Mouse (Mus musculus) kidney, embryonic 15.5 days (tissue): Measurements from ENCODE around the gene Ntf5. TPM values are rescaled to one million over a fixed set of nuclear protein-coding genes. Genes with fewer than 3 reads are reported as not detected.
"Not testable (repeated sequence)": the region's sequence is repeated elsewhere in the genome, so short reads cannot be mapped to it uniquely, and the experiment has no call there.

ENCODE experiments used
- ATAC-seq: fragments of 200-750 bp; cut with Nextera tagmentation; replicated peaks from 2 replicates; pipeline ENCODE4 v1.8.0; 2017; ENCODE audit warnings: moderate TSS enrichment; ENCODE audit not compliant: low FRiP score
- H3K27ac ChIP-seq: fragments of 300-500 bp; sonication (generic); 2 replicates; pipeline ENCODE4 v1.5.1; 2015; ENCODE audit warnings: mild to moderate bottlenecking, inconsistent platforms
- H3K27me3 ChIP-seq: fragments of 300-500 bp; sonication (generic); 2 replicates; pipeline ENCODE4 v1.6.1; 2015; ENCODE audit warnings: inconsistent platforms
- H3K36me3 ChIP-seq: fragments of 300-500 bp; sonication (generic); 2 replicates; pipeline ENCODE4 v1.6.1; 2015; ENCODE audit warnings: inconsistent platforms
- H3K4me1 ChIP-seq: fragments of 300-500 bp; sonication (generic); 2 replicates; pipeline ENCODE4 v1.6.1; 2015; ENCODE audit warnings: inconsistent platforms
- H3K4me2 ChIP-seq: fragments of 300-500 bp; sonication (generic); 2 replicates; pipeline ENCODE4 v1.6.1; 2015; ENCODE audit warnings: moderate library complexity, mild to moderate bottlenecking, inconsistent platforms
- H3K4me3 ChIP-seq: fragments of 300-500 bp; sonication (generic); replicated peaks from 2 replicates; pipeline ENCODE4 v1.5.1; 2015; ENCODE audit warnings: mild to moderate bottlenecking, inconsistent platforms
- H3K9ac ChIP-seq: fragments of 300-500 bp; sonication (generic); 2 replicates; pipeline ENCODE4 v1.6.1; 2015; ENCODE audit warnings: mild to moderate bottlenecking, inconsistent platforms
- H3K9me3 ChIP-seq: fragments of 300-500 bp; sonication (generic); replicated peaks from 2 replicates; pipeline ENCODE4 v1.6.1; 2016; ENCODE audit warnings: inconsistent platforms
- WGBS: fragments of 180-500 bp; shearing (Covaris S2); methylation state at CpG from one replicate; pipeline ENCODE4 v1.1.7; 2015; ENCODE audit warnings: mixed read lengths; 5-methylcytosine and 5-hydroxymethylcytosine counted together
- polyA plus RNA-seq: library from polyadenylated mRNA; unstranded; fragments of >200 nt; fragmentation: Nextera tagmentation; extraction: Ambion mirVana; gene quantifications from 2 replicates; pipeline ENCODE4 v1.2.1, GENCODE M21; 2015

The Ntf5 gene
- polyA plus RNA-seq, 1 experiment from 2014 or later: 1.4 TPM

DNA sequence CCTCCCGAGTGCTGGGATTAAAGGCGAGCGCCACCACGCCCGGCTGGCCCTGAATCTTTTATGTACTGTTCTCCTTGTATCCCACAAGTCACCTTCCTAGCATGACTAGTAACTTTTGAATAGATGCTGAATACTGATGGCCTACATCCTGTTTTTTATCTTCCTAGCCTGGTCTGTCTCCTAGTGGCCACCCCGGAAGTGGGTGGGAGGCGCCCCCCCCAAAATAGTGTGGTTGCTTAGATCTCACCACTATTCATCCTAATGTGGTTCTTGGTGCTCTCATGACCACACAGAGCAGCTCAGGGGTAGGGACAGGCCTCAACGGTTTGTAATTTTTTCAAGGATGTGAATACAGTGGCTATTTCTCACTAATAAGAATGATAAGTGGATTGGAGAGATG lies 38.9 kb upstream of the Ntf5 start:
- Histone ChIP-seq H3K4me2 (no peak overlapping the region), H3K36me3 (peaks cover 72% of the 10 kb centered on the region), H3K27me3 (peaks cover 6% of the 10 kb centered on the region), H3K27ac (no peak overlapping the region), H3K9ac (no peak overlapping the region), H3K9me3 (no peaks in the 10 kb centered on the region), H3K4me3 (no peak overlapping the region), H3K4me1 (peaks cover 16% of the 10 kb centered on the region)
- no peak for ATAC-seq
- WGBS: 90% methylated on average over 8 of the region's 8 CpGs

DNA sequence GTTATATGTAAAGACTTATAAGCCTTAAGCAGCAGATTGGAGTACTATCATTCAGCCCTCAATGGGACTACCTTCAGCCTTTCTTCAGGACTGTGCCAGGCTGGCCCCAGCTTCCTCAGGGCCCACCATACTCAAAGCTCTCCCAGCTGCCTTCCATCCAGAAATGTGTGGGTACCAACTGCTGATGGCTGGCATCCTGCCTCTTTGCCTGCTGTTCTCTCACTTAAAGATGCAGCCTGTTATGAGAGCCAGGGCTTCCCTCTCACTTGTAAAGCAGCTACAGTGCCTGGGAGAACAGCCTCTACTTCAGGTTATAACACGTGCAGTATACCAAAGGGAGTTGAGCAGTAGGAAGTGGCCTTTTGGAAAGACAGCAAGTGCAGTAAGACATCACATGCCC lies 37.4 kb upstream of the Ntf5 start:
- Histone ChIP-seq H3K27me3 (no peaks in the 10 kb centered on the region), H3K36me3 (peaks cover 87% of the 10 kb centered on the region), H3K9me3 (no peaks in the 10 kb centered on the region), H3K4me1 (peaks cover 7% of the 10 kb centered on the region; the same call in 1 of the 2 replicates), H3K4me3 (no peak overlapping the region), H3K27ac (no peak overlapping the region), H3K4me2 (no peak overlapping the region), H3K9ac (no peak overlapping the region)
- 88% methylated on average over 1 of the region's 1 CpGs for WGBS
- ATAC-seq: no peak

DNA sequence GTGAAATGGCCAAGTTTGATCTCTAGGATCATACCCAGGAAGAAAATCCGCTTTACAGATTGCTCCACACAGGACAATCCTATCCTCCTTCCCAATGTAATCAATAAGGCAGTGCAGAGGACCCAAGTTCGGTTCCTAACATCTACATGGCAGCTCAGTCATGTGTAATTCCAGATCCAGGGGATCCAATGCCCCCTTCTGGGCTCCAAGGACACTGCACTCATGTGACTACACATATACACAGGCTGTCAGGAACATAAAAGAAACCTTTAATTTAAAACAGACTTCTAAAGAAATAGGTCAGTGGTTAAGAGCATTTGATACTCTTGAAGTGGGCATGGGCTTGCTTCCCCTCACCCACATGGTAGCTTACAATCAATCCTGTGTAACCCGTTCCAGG lies 27.4 kb upstream of the Ntf5 start:
- WGBS: 87% methylated on average over 3 of the region's 3 CpGs
- Histone ChIP-seq H3K27me3 (no peaks in the 10 kb centered on the region), H3K27ac (no peak overlapping the region), H3K36me3 (peaks cover 100% of the 10 kb centered on the region), H3K4me2 (no peak overlapping the region), H3K4me1 (peaks cover 4% of the 10 kb centered on the region; the same call in 1 of the 2 replicates), H3K9me3 (no peaks in the 10 kb centered on the region), H3K9ac (no peak overlapping the region), H3K4me3 (no peak overlapping the region)
- ATAC-seq: no peak

DNA sequence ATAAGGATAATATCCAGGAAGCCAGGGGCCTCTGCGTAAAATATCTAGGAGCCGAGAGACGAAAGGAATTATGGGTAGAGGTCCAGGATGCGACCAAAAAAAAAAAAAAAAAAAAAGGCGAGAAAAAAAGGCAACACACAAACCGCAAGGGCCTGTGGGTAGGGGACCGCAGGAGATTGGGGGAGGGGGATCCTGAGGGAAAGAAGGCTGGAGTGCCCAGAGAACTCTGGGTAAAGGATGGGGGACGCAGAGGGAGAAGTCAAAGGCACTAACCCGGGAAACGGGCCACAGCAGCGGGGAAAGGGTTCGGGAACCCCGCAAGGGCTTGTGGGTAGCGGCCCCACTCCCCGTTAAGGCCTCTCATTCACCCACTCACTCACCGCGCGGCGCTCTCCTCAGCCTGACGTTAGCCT lies 18.4 kb upstream of the Ntf5 start:
- under 1% methylated on average over 19 of the region's 20 CpGs for whole genome bisulfite sequencing
- peak; percentile 84 for ATAC-seq
- Histone ChIP-seq H3K36me3 (peaks cover 43% of the 10 kb centered on the region), H3K4me3 (peak overlapping the region; percentile 84), H3K4me1 (peaks cover 23% of the 10 kb centered on the region), H3K4me2 (peak overlapping the region; percentile 90), H3K27ac (peak overlapping the region; percentile 99), H3K9ac (peak overlapping the region; percentile 87), H3K27me3 (no peaks in the 10 kb centered on the region), H3K9me3 (no peaks in the 10 kb centered on the region)

DNA sequence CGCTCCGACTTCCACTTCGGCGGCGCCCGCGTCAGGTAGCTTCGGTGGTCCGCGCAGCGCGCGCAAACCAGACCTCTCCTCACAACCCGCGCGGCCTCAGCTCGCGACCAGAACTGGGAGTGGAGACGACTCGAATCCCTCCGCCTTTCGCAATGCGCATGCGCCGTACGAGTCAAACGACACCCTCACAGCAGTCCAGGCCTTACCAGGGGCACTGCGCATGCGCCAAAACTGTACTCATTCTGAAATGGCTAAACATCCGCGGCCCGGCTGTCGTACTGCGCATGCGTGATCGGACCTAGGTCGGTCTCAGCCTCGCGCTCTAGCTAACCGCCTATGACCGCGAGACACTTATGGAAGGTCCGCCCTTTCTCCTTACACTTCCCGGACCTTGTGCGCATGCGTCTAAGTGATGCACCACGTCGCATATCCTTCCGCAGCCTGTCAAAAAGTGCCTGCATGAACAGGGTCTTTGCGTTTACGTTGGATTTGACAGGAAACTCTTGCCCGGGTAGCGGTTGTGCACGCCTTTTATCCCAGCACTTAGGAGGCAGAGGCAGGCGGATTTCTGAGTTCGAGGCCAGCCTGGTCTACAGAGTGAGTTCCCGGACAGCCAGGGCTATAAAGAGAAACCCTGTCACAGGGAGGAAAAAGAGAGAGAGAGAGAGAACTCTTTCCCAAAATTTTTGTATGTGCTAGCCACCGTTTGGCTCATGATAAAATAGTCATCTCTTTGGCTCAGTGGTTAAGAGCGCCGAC lies 17.7 kb upstream of the Ntf5 start, which contains the start of gene Snrnp70:
TSS of gene Snrnp70 (minus strand) at position 165 of the 759 bp plus-strand sequence.
- WGBS: under 1% methylated on average over 60 of the region's 60 CpGs
- Histone ChIP-seq H3K9ac (peak within 1 kb of the TSS; percentile 87), H3K27ac (peak within 1 kb of the TSS; percentile 99), H3K4me3 (peak within 1 kb of the TSS; percentile 84), H3K9me3 (no peaks in the 10 kb centered on the region), H3K4me1 (peaks cover 23% of the 10 kb centered on the region), H3K36me3 (peaks cover 37% of the 10 kb centered on the region), H3K27me3 (no peaks in the 10 kb centered on the region), H3K4me2 (peak within 1 kb of the TSS; percentile 90)
- ATAC-seq: peak; percentile 98

DNA sequence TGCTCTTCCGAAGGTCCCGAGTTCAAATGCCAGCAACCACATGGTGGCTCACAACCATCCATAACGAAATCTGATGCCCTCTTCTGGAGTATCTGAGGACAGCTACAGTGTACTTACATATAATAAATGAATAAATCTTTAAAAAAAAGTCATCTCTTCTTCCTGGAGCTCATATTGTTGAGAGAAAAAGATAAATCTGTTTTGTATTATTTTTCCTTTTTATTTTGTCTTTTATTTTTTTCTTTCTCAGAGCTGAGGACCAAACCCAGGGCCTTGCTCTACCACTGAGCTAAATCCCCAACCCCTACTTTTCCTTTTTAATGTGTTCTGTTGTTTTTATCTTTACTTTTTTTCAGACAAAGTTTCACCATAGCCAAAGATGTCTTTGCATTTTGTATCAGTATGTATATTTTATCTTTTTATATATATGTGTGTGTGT lies 17.1 kb upstream of the Ntf5 start:
- H3K9ac ChIP-seq: peak overlapping the region; percentile 50; the same call in 1 of the 2 replicates
- 4% methylated on average over 3 of the region's 3 CpGs for WGBS
- not testable (repeated sequence) for H3K9me3 ChIP-seq, H3K27me3 ChIP-seq
- H3K27ac ChIP-seq: peak overlapping the region; percentile 99
- H3K4me3 ChIP-seq: peak overlapping the region; percentile 84
- H3K4me1 ChIP-seq: peaks cover 23% of the 10 kb centered on the region
- ATAC-seq: 0 out of 2 replicates have a peak, but pooled peaks have one; percentile 20
- H3K4me2 ChIP-seq: peak overlapping the region; percentile 73
- peaks cover 31% of the 10 kb centered on the region for H3K36me3 ChIP-seq

DNA sequence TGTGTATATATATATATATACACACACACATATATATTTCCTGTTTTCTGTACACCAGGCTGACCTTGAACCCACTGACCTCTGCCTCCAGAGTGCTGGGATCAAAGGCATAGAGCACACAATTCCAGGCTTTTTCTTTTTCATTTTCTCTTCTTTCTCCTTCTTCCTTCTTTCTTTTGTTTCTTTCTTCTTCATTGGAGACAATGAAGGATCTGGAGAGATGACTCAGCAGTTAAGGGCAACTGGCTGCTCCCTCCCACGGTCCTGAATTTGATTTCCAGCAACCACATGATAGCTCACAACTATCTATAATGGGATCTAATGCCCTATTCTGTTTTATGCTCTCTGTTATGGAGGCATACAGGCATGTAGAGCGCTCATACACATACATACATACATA lies 16.7 kb upstream of the Ntf5 start:
- H3K4me3 ChIP-seq: no peak overlapping the region
- WGBS: 77% methylated on average over 2 of the region's 2 CpGs
- no peak overlapping the region for H3K27ac ChIP-seq
- H3K36me3 ChIP-seq: peaks cover 27% of the 10 kb centered on the region
- ATAC-seq: no peak
- H3K9me3 ChIP-seq: no peaks in the 10 kb centered on the region
- H3K9ac ChIP-seq: no peak overlapping the region
- peaks cover 23% of the 10 kb centered on the region for H3K4me1 ChIP-seq
- no peaks in the 10 kb centered on the region for H3K27me3 ChIP-seq
- H3K4me2 ChIP-seq: no peak overlapping the region

DNA sequence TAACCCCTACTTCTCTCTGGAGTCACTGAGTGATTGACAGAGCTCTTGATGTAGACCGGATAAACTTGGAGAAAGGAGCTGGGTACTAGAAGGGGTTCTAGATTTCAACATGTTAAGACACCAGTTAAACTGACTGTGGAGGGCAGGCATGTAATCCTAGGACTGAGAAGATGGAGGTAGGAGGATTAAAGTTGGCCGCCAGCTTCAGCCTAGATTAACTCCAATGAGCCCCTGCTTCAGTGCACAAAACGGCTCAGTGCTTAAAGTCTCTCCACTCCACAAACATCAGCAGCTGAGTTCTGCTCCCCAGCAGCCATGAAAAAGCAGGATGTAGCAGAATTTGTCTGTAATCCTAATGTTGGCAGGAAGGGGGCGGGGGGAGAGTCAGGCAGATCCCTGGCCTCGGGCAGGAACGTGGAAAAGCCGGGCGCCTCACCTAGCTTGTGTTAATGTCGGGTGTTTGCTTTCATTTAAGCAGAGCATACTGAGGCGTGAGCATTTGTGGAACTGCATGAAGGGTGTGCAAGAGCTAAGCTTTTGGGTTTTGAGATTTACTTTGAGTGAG lies 11.9 kb upstream of the Ntf5 start:
- Histone ChIP-seq H3K9ac (no peak overlapping the region), H3K4me2 (no peak overlapping the region), H3K4me3 (no peak overlapping the region), H3K9me3 (no peaks in the 10 kb centered on the region), H3K36me3 (no peaks in the 10 kb centered on the region), H3K27ac (no peak overlapping the region), H3K4me1 (peaks cover 16% of the 10 kb centered on the region), H3K27me3 (peaks cover 18% of the 10 kb centered on the region)
- ATAC-seq: no peak
- 72% methylated on average over 10 of the region's 10 CpGs for WGBS

DNA sequence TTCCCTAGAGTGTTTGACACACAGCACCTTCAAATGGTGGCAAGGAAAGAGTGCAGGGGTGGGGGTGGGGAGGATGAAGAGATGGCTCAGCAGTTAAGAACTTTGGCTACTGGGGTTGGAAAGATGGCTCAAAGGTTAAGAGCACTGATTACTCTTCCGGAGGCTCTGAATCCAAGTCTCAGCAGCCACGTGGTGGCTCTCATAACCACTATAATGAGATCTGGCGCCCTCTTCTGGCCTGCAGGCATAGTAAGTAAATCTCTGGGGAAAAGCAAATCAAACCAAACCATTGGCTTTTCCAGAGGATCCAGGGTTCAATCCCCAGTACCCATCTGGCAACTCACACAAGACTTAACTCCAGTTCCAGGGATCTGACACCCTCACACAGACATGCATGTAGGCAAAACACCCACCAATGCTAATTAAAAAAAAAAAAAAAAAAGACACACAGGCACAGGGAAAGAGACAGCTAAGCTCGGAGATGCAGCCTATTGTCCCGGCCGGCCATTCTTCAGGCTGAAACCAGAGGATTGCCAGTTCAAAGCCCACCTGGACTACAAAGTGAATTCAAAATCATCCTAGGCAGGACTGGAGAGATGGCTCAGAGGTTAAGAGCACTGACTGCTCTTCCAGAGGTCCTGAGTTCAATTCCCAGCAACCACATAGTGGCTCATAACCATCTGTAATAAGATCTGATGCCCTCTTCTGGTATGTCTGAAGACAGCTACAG lies 9.8 kb upstream of the Ntf5 start:
- H3K9ac ChIP-seq: no peak overlapping the region
- no peaks in the 10 kb centered on the region for H3K36me3 ChIP-seq
- peaks cover 19% of the 10 kb centered on the region for H3K4me1 ChIP-seq
- no peaks in the 10 kb centered on the region for H3K9me3 ChIP-seq
- H3K27me3 ChIP-seq: peaks cover 39% of the 10 kb centered on the region
- WGBS: 46% methylated on average over 6 of the region's 6 CpGs
- no peak overlapping the region for H3K27ac ChIP-seq
- no peak overlapping the region for H3K4me2 ChIP-seq
- no peak overlapping the region for H3K4me3 ChIP-seq
- no peak for ATAC-seq

DNA sequence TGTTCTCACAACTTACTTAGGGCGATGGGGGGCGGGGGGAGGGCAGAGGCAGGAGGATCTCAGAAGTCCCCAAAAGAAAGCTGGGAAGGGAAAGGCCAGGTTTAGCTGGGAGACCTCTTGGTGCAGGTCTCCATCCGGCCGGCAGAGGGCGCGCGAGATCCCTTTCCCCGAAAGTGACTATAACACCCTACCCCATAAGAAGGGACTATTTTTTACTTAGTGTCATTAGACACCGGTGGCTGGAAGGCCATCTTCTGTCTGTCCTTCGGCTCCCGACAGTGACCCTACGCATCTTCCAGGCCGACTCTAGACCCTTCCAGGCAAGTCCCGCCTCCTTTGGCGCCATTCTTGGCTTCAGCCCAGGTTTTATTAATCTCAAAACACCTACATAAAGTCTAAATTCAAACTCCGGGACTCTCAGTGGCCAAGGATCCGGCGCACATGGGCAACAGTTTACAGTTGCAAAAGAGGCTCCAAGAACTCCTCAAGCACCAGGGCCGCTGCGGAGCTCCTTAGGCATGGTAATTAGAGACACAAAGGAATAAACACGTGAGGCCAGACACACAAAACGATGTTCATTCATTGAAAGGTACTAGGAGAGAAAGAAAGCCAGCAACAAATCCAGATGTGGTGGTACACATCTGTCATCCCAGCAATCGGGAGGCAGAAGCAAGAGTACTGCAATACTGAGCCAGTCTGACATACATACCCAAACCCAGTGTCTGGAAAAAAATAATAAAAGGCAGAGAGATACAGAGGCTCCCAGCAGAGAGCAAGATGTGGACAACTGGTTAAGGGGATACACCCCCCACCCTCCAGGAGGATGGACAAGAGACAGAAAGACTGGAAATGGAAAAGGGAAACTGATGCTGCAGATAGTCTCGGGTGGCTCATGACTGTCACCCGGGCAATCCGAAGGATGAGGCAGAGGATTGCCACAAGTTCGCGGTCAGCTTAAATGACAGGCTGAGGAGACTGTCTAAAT lies 8.1 kb upstream of the Ntf5 start, which contains the start of gene Kcna7:
TSS of gene Kcna7 (plus strand) at position 563 of the 985 bp plus-strand sequence.
- H3K4me3 ChIP-seq: peak within 1 kb of the TSS; percentile 45
- H3K27ac ChIP-seq: no peak within 1 kb of the TSS
- 11% methylated on average over 28 of the region's 28 CpGs for WGBS
- ATAC-seq: 0 out of 2 replicates have a peak, but pooled peaks have one; percentile 34
- no peak within 1 kb of the TSS for H3K9ac ChIP-seq
- peak within 1 kb of the TSS; percentile 82 for H3K4me2 ChIP-seq
- peaks cover 56% of the 10 kb centered on the region for H3K27me3 ChIP-seq
- peaks cover 19% of the 10 kb centered on the region for H3K4me1 ChIP-seq
- no peaks in the 10 kb centered on the region for H3K36me3 ChIP-seq
- no peaks in the 10 kb centered on the region for H3K9me3 ChIP-seq
